ENCODE assay signal across 23 mouse cellular contexts in genomic region chr13:63543459-63543858, GRCm38 (mm10). TPM values are rescaled to one million over a fixed set of nuclear protein-coding genes. Genes with fewer than 3 reads are reported as not detected.
DNase-seq lines count a peak whose midpoint lies in the region; ATAC-seq lines count a peak whose summit lies in the region.
"Had no signal": no experiment of that assay in that cellular context is flagged by ENCODE, and none has a peak within 500 bp of the region (broad histone marks: within the 10 kb centered on the region; RNA-seq: fewer than 3 reads in every experiment).

No protein-coding gene starts in this region.

- WGBS in forebrain, embryonic 12.5 days, result 34% methylated on average over 6 of the region's 6 CpGs
- 57% methylated on average over 6 of the region's 6 CpGs for WGBS in forebrain, embryonic 10.5 days
- 73% methylated on average over 6 of the region's 6 CpGs for WGBS in midbrain, embryonic 12.5 days
- WGBS in midbrain, embryonic 11.5 days, result 69% methylated on average over 6 of the region's 6 CpGs

- no peak for DNase-seq in forebrain, embryonic 10.5 days (ENCODE audit: extremely low spot score, low spot score)
- DNase-seq in kidney, adult 18-20 months, result peak; percentile 20
- no peak for DNase-seq in kidney, postnatal 10 days
- no peak for DNase-seq in midbrain, embryonic 11.5 days (ENCODE audit: low spot score, missing footprints)
- peak; percentile 24 to 50 for DNase-seq in kidney, postnatal 36 days
- no peak for DNase-seq in right cerebral cortex, postnatal 25 days
- DNase-seq: adrenal gland, postnatal 14 days; cerebellum, adult 11 months; cerebellum, postnatal 10 days; heart, postnatal 10 days; liver, embryonic 13.5 days; lung, embryonic 14.5 days; right cerebral cortex, adult 18-20 months; thymus, postnatal 14 days had no signal

- H3K36me3 ChIP-seq in forebrain, embryonic 12.5 days (replicated peaks), result peaks cover 47% of the 10 kb centered on the region
- H3K36me3 ChIP-seq in forebrain, embryonic 10.5 days (replicated peaks), result peaks cover 91% of the 10 kb centered on the region
- H3K36me3 ChIP-seq in midbrain, embryonic 12.5 days, result peaks cover 49% of the 10 kb centered on the region
- peaks cover 29% of the 10 kb centered on the region for H3K36me3 ChIP-seq in midbrain, embryonic 11.5 days (ENCODE audit: control insufficient read depth, insufficient read depth, low read length)

- ATAC-seq in forebrain, embryonic 12.5 days (ENCODE audit: low FRiP score), result 0 out of 2 replicates have a peak, but pooled peaks have one; percentile 19
- ATAC-seq in midbrain, embryonic 12.5 days (ENCODE audit: low FRiP score, low read depth), result no peak
- no peak for ATAC-seq in midbrain, embryonic 11.5 days (ENCODE audit: low FRiP score)

- H3K27ac ChIP-seq in forebrain, embryonic 12.5 days, result peak overlapping the region; percentile 70
- H3K27ac ChIP-seq in forebrain, embryonic 10.5 days, result no peak overlapping the region
- 0 out of 2 replicates have a peak overlapping the region, but pooled peaks have one; percentile 3 for H3K27ac ChIP-seq in midbrain, embryonic 12.5 days (replicated peaks)
- no peak overlapping the region for H3K27ac ChIP-seq in midbrain, embryonic 11.5 days (ENCODE audit: low read depth, low read length)
- H3K27ac ChIP-seq: embryonic facial prominence, embryonic 15.5 days; limb, embryonic 13.5 days; liver, embryonic 13.5 days; macrophage; midbrain, embryonic 10.5 days; neural tube, embryonic 12.5 days had no signal

- H3K4me1 ChIP-seq in forebrain, embryonic 12.5 days, result peaks cover 55% of the 10 kb centered on the region
- H3K4me1 ChIP-seq in forebrain, embryonic 10.5 days, result peaks cover 62% of the 10 kb centered on the region
- H3K4me1 ChIP-seq in midbrain, embryonic 12.5 days, result peaks cover 46% of the 10 kb centered on the region
- H3K4me1 ChIP-seq in midbrain, embryonic 11.5 days (ENCODE audit: control insufficient read depth, insufficient read depth, low read length), result peaks cover 15% of the 10 kb centered on the region

- H3K9ac ChIP-seq in forebrain, embryonic 12.5 days, result no peak overlapping the region
- H3K9ac ChIP-seq in midbrain, embryonic 12.5 days (replicated peaks), result no peak overlapping the region
- H3K9ac ChIP-seq in midbrain, embryonic 11.5 days (ENCODE audit: low read length), result no peak overlapping the region
- H3K9ac ChIP-seq: embryonic facial prominence, embryonic 15.5 days; limb, embryonic 13.5 days; liver, embryonic 13.5 days; lung, embryonic 14.5 days; neural tube, embryonic 12.5 days had no signal

- no peaks in the 10 kb centered on the region for H3K9me3 ChIP-seq in forebrain, embryonic 12.5 days
- no peaks in the 10 kb centered on the region for H3K9me3 ChIP-seq in forebrain, embryonic 10.5 days
- H3K9me3 ChIP-seq in midbrain, embryonic 12.5 days, result no peaks in the 10 kb centered on the region
- H3K9me3 ChIP-seq in midbrain, embryonic 11.5 days (ENCODE audit: control insufficient read depth, low read length), result no peaks in the 10 kb centered on the region
- H3K9me3 ChIP-seq: embryonic facial prominence, embryonic 15.5 days; G1E; limb, embryonic 13.5 days; liver, embryonic 13.5 days; midbrain, embryonic 10.5 days; neural tube, embryonic 12.5 days had no signal

- H3K4me3 ChIP-seq in forebrain, embryonic 12.5 days (replicated peaks), result no peak overlapping the region
- H3K4me3 ChIP-seq in forebrain, embryonic 10.5 days, result no peak overlapping the region
- no peak overlapping the region for H3K4me3 ChIP-seq in midbrain, embryonic 12.5 days
- H3K4me3 ChIP-seq in midbrain, embryonic 11.5 days (ENCODE audit: low read depth, low read length), result no peak overlapping the region
- H3K4me3 ChIP-seq: embryonic facial prominence, embryonic 15.5 days; limb, embryonic 13.5 days; liver, embryonic 13.5 days; midbrain, embryonic 10.5 days; neural tube, embryonic 12.5 days had no signal

- peaks cover 14% of the 10 kb centered on the region for H3K27me3 ChIP-seq in forebrain, embryonic 12.5 days
- no peaks in the 10 kb centered on the region for H3K27me3 ChIP-seq in forebrain, embryonic 10.5 days (ENCODE audit: poor library complexity, severe bottlenecking)
- H3K27me3 ChIP-seq in midbrain, embryonic 12.5 days, result no peaks in the 10 kb centered on the region
- no peaks in the 10 kb centered on the region for H3K27me3 ChIP-seq in midbrain, embryonic 11.5 days (ENCODE audit: control insufficient read depth, insufficient read depth, low read length)
- H3K27me3 ChIP-seq: embryonic facial prominence, embryonic 15.5 days; limb, embryonic 13.5 days; liver, embryonic 13.5 days; neural tube, embryonic 12.5 days had no signal

- H3K4me2 ChIP-seq in forebrain, embryonic 12.5 days, result 0 out of 2 replicates have a peak overlapping the region, but pooled peaks have one; percentile 1
- H3K4me2 ChIP-seq in midbrain, embryonic 12.5 days (replicated peaks), result no peak overlapping the region
- no peak overlapping the region for H3K4me2 ChIP-seq in midbrain, embryonic 11.5 days
- H3K4me2 ChIP-seq: embryonic facial prominence, embryonic 15.5 days; heart, embryonic 11.5 days; limb, embryonic 13.5 days; liver, embryonic 13.5 days; lung, embryonic 14.5 days had no signal

RNA-seq across cellular contexts. Expression of gene Ptch1, which starts 29.9 kb away (rescaled TPM):
- polyA plus RNA-seq in forebrain, embryonic 12.5 days (2016; fragmentation: Nextera tagmentation; extraction: Ambion mirVana), result 24.0 and 24.4 TPM in 2 replicates
- polyA plus RNA-seq in forebrain, embryonic 10.5 days (2016; fragmentation: Nextera tagmentation; extraction: Ambion mirVana), result 21.0 and 23.6 TPM in 2 replicates
- 18.6 and 24.5 TPM in 2 replicates for polyA plus RNA-seq in midbrain, embryonic 12.5 days (2016; fragmentation: Nextera tagmentation; extraction: Ambion mirVana)
- 22.6 and 22.9 TPM in 2 replicates for polyA plus RNA-seq in midbrain, embryonic 11.5 days (2014; fragmentation: Nextera tagmentation; extraction: Ambion mirVana)

RNA-seq across cellular contexts. Expression of gene Fancc, which starts 46.4 kb away (rescaled TPM):
- polyA plus RNA-seq in forebrain, embryonic 12.5 days (2016; fragmentation: Nextera tagmentation; extraction: Ambion mirVana), result 21.0 and 23.0 TPM in 2 replicates
- 22.4 and 23.9 TPM in 2 replicates for polyA plus RNA-seq in forebrain, embryonic 10.5 days (2016; fragmentation: Nextera tagmentation; extraction: Ambion mirVana)
- 23.5 and 24.8 TPM in 2 replicates for polyA plus RNA-seq in midbrain, embryonic 12.5 days (2016; fragmentation: Nextera tagmentation; extraction: Ambion mirVana)
- 23.7 and 23.9 TPM in 2 replicates for polyA plus RNA-seq in midbrain, embryonic 11.5 days (2014; fragmentation: Nextera tagmentation; extraction: Ambion mirVana)

Comparison
In these comparisons a context has a peak if more than half of its experiments do, and no peak if none do; other contexts are left out.
1. H3K27ac ChIP-seq: peak in forebrain, embryonic 12.5 days (single experiment) and midbrain, embryonic 12.5 days (single experiment); none in forebrain, embryonic 10.5 days (single experiment) and midbrain, embryonic 11.5 days (single experiment).
2. DNase-seq: peak in kidney, adult 18-20 months (single experiment) and kidney, postnatal 36 days (2 of 2); none in forebrain, embryonic 10.5 days (single experiment), kidney, postnatal 10 days (single experiment), midbrain, embryonic 11.5 days (single experiment) and right cerebral cortex, postnatal 25 days (single experiment).